Comparison of ENCODE assay signal across 17 mouse cellular contexts in the genomic region with DNA sequence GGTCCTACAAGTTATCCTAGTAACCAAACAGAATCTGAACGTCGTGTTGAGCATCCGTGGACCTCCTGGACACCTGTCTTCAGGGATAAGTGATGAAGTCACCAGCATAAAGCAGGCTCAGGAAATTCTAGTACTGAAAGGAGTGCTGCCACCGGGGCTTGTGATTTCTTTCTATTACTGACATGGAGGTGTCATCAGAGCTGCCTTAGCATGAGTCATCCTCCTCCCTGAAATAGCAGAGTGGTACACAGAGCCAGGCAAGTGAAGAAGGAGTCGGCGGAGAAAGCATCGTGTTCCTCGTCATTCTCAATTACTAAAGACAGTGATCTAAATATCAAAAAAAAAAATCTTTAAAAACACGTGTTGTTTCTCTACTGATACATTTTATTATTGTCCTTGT.
DNase-seq lines count a peak whose midpoint lies in the region; TF ChIP-seq lines count a peak whose summit lies in the region.
"Had no signal": no experiment of that assay in that cellular context is flagged by ENCODE, and none has a peak within 500 bp of the region (broad histone marks: within the 10 kb centered on the region; RNA-seq: fewer than 3 reads in every experiment).

No protein-coding gene starts in this region.

- intact Hi-C loops in left cerebral cortex, adult 2 months (cut with DNase I), result loop anchor here (5.0 kb wide), 1 partner anchor 134 kb away; no protein-coding TSS in a partner anchor

- H3K27ac ChIP-seq in left cerebral cortex, adult 2 months, result peak overlapping the region; percentile 68; the same call in 1 of the 2 replicates
- H3K27ac ChIP-seq: embryonic facial prominence, embryonic 10.5 days; forebrain, embryonic 15.5 days; hindbrain, embryonic 12.5 days; kidney, embryonic 15.5 days had no signal

- no peak for TF ChIP-seq CTCF in left cerebral cortex, adult 2 months (IDR thresholded peaks at IDR 0.05)

- peak; percentile 17 to 63 for DNase-seq in layer of hippocampus, adult 18-20 months (ENCODE audit: low spot score in 2 of 2)
- no peak for DNase-seq in layer of hippocampus, adult 9-10 months (ENCODE audit: low spot score)
- peak; percentile 74 to 77 for DNase-seq in frontal cortex, adult 2 months (ENCODE audit: extremely low spot score in 1 of 2, low spot score in 1 of 2)
- peak; percentile 29 to 42 for DNase-seq in left cerebral cortex, adult 2 months (ENCODE audit: extremely low spot score in 1 of 2, low spot score in 2 of 2)
- DNase-seq in right cerebral cortex, postnatal 14 days, result peak; percentile 11
- no peak for DNase-seq in lung, postnatal 36 days
- DNase-seq in retina, embryonic 14.5 days (ENCODE audit: low spot score), result no peak
- DNase-seq: cerebellum, postnatal 36 days; gastrocnemius, postnatal 25 days; lung, postnatal 10 days; thymus, adult 18-20 months had no signal

- H3K4me3 ChIP-seq in left cerebral cortex, adult 2 months, result no peak overlapping the region
- H3K4me3 ChIP-seq: embryonic facial prominence, embryonic 10.5 days; erythroblast, embryonic 14.5 days; forebrain, embryonic 15.5 days; hindbrain, embryonic 12.5 days; kidney, embryonic 15.5 days; megakaryocyte, embryonic 14.5 days had no signal

Comparison
In these comparisons a context has a peak if more than half of its experiments do, and no peak if none do; other contexts are left out.
1. DNase-seq: peak in layer of hippocampus, adult 18-20 months (2 of 2), frontal cortex, adult 2 months (2 of 2), left cerebral cortex, adult 2 months (2 of 2) and right cerebral cortex, postnatal 14 days (single experiment); none in layer of hippocampus, adult 9-10 months (single experiment), lung, postnatal 36 days (single experiment) and retina, embryonic 14.5 days (single experiment).